Mouse (Mus musculus) heart, postnatal 0 days (tissue): ENCODE measurements at regions not wholly inside any gene's neighbourhood (a gene's known extent, or its start where the extent isn't known, plus 50 kb on each side); places are given as distances from the start of the nearest gene placed in this dataset.

Source experiments
- CTCF ChIP-seq: IDR thresholded peaks from 2 replicates; pipeline ENCODE4 v1.5.1; 2016; ENCODE audit warnings: antibody characterized with exemption, control low read depth, low read depth
- EP300 ChIP-seq: IDR thresholded peaks from 2 replicates; pipeline ENCODE4 v1.6.1; 2016; ENCODE audit warnings: antibody characterized with exemption, low read depth

DNA sequence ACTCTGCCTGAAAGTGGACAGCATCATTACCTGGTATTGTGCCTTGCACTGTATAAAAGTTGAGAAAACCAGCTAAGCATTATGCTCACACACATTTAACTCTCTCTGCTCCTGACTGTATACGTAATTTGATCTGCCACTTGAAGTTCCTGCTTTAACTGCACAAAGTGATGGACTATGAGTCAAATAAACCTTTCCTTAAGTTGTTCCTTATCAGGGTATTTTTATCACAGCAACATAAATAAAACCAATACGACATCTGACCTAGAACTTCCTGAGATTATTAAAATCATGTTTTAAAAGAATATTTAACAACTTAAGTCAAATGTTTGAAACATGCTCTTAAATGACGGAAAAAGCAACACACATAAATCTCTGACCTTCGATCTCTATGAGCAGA, 134.9 kb upstream of the Meis1 start:
- TF ChIP-seq CTCF (no peak), EP300 (no peak)
